Mouse (Mus musculus) C2C12 (cell line): Measurements from ENCODE around the gene Itpr3. TPM values are rescaled to one million over a fixed set of nuclear protein-coding genes. Genes with fewer than 3 reads are reported as not detected.

ENCODE experiments used
- H3K27me3 ChIP-seq: one replicate; pipeline ENCODE4 v1.6.1; 2011; ENCODE audit not compliant: control insufficient read depth, insufficient read depth, insufficient read length
- H3K36me3 ChIP-seq: one replicate; pipeline ENCODE4 v1.6.1; 2011; ENCODE audit not compliant: control insufficient read depth, insufficient read depth
- H3K4me3 ChIP-seq: one replicate; pipeline ENCODE4 v1.5.1; 2011; ENCODE audit warnings: mild to moderate bottlenecking, control low read depth; ENCODE audit not compliant: poor library complexity, insufficient read depth, severe bottlenecking
- H3K79me2 ChIP-seq: one replicate; pipeline ENCODE4 v1.6.1; 2011; ENCODE audit not compliant: control insufficient read depth, insufficient read depth
- H3K79me3 ChIP-seq: one replicate; pipeline ENCODE4 v1.6.1; 2011; ENCODE audit warnings: low read depth, control low read depth
- H3ac ChIP-seq: one replicate; pipeline ENCODE3; 2011; ENCODE audit warnings: low read depth; ENCODE audit not compliant: control insufficient read depth, insufficient read length
- CEBPB ChIP-seq: IDR thresholded peaks from one replicate; pipeline ENCODE4 v1.6.1; 2011; ENCODE audit warnings: low read depth, mild to moderate bottlenecking, control low read depth, moderate library complexity
- CTCF ChIP-seq: IDR thresholded peaks from one replicate; pipeline ENCODE4 v1.5.1; 2011; ENCODE audit not compliant: control insufficient read depth, insufficient read depth, insufficient read length
- FOSL1 ChIP-seq: IDR thresholded peaks from one replicate; pipeline ENCODE4 v1.8.0; 2011; ENCODE audit warnings: mild to moderate bottlenecking, low read length; ENCODE audit not compliant: poor library complexity, insufficient read depth, severe bottlenecking
- MAX ChIP-seq: IDR thresholded peaks from one replicate; pipeline ENCODE4 v1.6.1; 2011; ENCODE audit warnings: mild to moderate bottlenecking, control low read depth
- MYOD1 ChIP-seq: IDR thresholded peaks from one replicate; pipeline ENCODE4 v1.6.1; 2011; ENCODE audit warnings: low read depth; ENCODE audit not compliant: control insufficient read depth, insufficient read length
- MYOG ChIP-seq: IDR thresholded peaks from one replicate; pipeline ENCODE4 v1.6.1; 2011; ENCODE audit not compliant: control insufficient read depth, insufficient read length; ENCODE audit errors: extremely low read depth
- USF1 ChIP-seq: IDR thresholded peaks from one replicate; pipeline ENCODE4 v1.6.1; 2011; ENCODE audit warnings: low read depth, mild to moderate bottlenecking, control low read depth, moderate library complexity
- polyA plus RNA-seq: library from polyadenylated mRNA; unstranded; fragments of >200 nt; fragmentation: generic; extraction: Trizol; gene quantifications from one replicate; pipeline ENCODE4 v1.2.1, GENCODE M21; 2012; ENCODE audit warnings: missing spikeins

Itpr3 gene
- polyA plus RNA-seq, 1 experiment = 20.0 TPM

GRCm38 (mm10) chr17:27060698-27061097 is 3.6 kb downstream of the Itpr3 start:
- no peaks in the 10 kb centered on the region for H3K36me3 ChIP-seq
- H3ac ChIP-seq = no peak overlapping the region
- H3K79me2 ChIP-seq = peaks cover 86% of the 10 kb centered on the region
- H3K4me3 ChIP-seq = no peak overlapping the region
- no peaks in the 10 kb centered on the region for H3K27me3 ChIP-seq
- H3K79me3 ChIP-seq = peaks cover 48% of the 10 kb centered on the region
- no peak for TF ChIP-seq MYOG
- no peak for TF ChIP-seq FOSL1
- TF ChIP-seq MYOD1 = no peak

- TF ChIP-seq MYOD1 (no peak), CTCF (no peak), USF1 (no peak), MYOG (no peak), CEBPB (no peak), MAX (no peak), FOSL1 (no peak)
- H3ac ChIP-seq = no peak overlapping the region
Observed at GRCm38 (mm10) chr17:27061727-27062126, 4.6 kb downstream of the Itpr3 start.

GRCm38 (mm10) chr17:27062684-27063083 is 5.6 kb downstream of the Itpr3 start:
- Histone ChIP-seq H3ac (no peak overlapping the region), H3K27me3 (no peaks in the 10 kb centered on the region), H3K79me3 (peaks cover 55% of the 10 kb centered on the region), H3K36me3 (no peaks in the 10 kb centered on the region), H3K79me2 (peaks cover 98% of the 10 kb centered on the region), H3K4me3 (no peak overlapping the region)
- no peak for TF ChIP-seq MYOD1
- TF ChIP-seq MAX = no peak
- no peak for TF ChIP-seq CTCF
- TF ChIP-seq FOSL1 = no peak
- TF ChIP-seq CEBPB = no peak
- no peak for TF ChIP-seq USF1
- no peak for TF ChIP-seq MYOG

More at GRCm38 (mm10) chr17:27061727-27062126, 4.6 kb downstream of the Itpr3 start:
- no peaks in the 10 kb centered on the region for H3K27me3 ChIP-seq
- H3K79me2 ChIP-seq = peaks cover 95% of the 10 kb centered on the region
- no peak overlapping the region for H3K4me3 ChIP-seq
- peaks cover 53% of the 10 kb centered on the region for H3K79me3 ChIP-seq
- H3K36me3 ChIP-seq = no peaks in the 10 kb centered on the region

GRCm38 (mm10) chr17:27063717-27064116 is 6.6 kb downstream of the Itpr3 start:
- H3K27me3 ChIP-seq = no peaks in the 10 kb centered on the region
- H3K4me3 ChIP-seq = no peak overlapping the region
- peaks cover 51% of the 10 kb centered on the region for H3K79me3 ChIP-seq
- no peak for TF ChIP-seq CEBPB
- TF ChIP-seq CTCF = no peak
- TF ChIP-seq USF1 = no peak
- TF ChIP-seq FOSL1 = no peak
- no peak for TF ChIP-seq MAX
- TF ChIP-seq MYOG = no peak
- no peak for TF ChIP-seq MYOD1
- no peak overlapping the region for H3ac ChIP-seq
- H3K79me2 ChIP-seq = peaks cover 88% of the 10 kb centered on the region
- H3K36me3 ChIP-seq = no peaks in the 10 kb centered on the region

GRCm38 (mm10) chr17:27064195-27064594 is 7.1 kb downstream of the Itpr3 start:
- no peaks in the 10 kb centered on the region for H3K36me3 ChIP-seq
- H3K79me2 ChIP-seq = peaks cover 88% of the 10 kb centered on the region
- no peak for TF ChIP-seq USF1
- no peak for TF ChIP-seq MYOD1
- no peak for TF ChIP-seq MYOG
- TF ChIP-seq CTCF = no peak
- no peak for TF ChIP-seq FOSL1
- no peak for TF ChIP-seq CEBPB
- TF ChIP-seq MAX = no peak
- no peak overlapping the region for H3K4me3 ChIP-seq
- no peaks in the 10 kb centered on the region for H3K27me3 ChIP-seq
- no peak overlapping the region for H3ac ChIP-seq
- H3K79me3 ChIP-seq = peaks cover 46% of the 10 kb centered on the region

- Histone ChIP-seq H3K27me3 (no peaks in the 10 kb centered on the region), H3K4me3 (no peak overlapping the region), H3K79me2 (peaks cover 85% of the 10 kb centered on the region), H3K79me3 (peaks cover 41% of the 10 kb centered on the region), H3K36me3 (no peaks in the 10 kb centered on the region), H3ac (no peak overlapping the region)
- TF ChIP-seq CTCF (no peak), MYOD1 (no peak), FOSL1 (no peak), CEBPB (no peak), USF1 (no peak), MYOG (no peak), MAX (no peak)
Observed at GRCm38 (mm10) chr17:27066065-27066464, 9.0 kb downstream of the Itpr3 start.
